Mouse (Mus musculus): Measurements from ENCODE around the gene Oard1.

The Oard1 gene

GRCm38 (mm10) chr17:48408526-48409291, 1.1 kb upstream of the Oard1 start:
- peak; percentile 73 for DNase-seq

GRCm38 (mm10) chr17:48410299-48410785, 528 bp downstream of the Oard1 start:
- no peak for DNase-seq

- DNase-seq: no peak
Observed at GRCm38 (mm10) chr17:48411241-48411640, 1.4 kb downstream of the Oard1 start.

- DNase-seq: no peak
Observed at GRCm38 (mm10) chr17:48416011-48416410, 6.2 kb downstream of the Oard1 start.

- DNase-seq: peak; percentile 42
Observed at GRCm38 (mm10) chr17:48416425-48417195, 6.8 kb downstream of the Oard1 start.

GRCm38 (mm10) chr17:48417521-48417920, 7.7 kb downstream of the Oard1 start:
- no peak for DNase-seq

GRCm38 (mm10) chr17:48418174-48418573, 8.4 kb downstream of the Oard1 start:
- no peak for DNase-seq

GRCm38 (mm10) chr17:48418781-48419180, 9.0 kb downstream of the Oard1 start:
- no peak for DNase-seq

GRCm38 (mm10) chr17:48419571-48419970, 9.8 kb downstream of the Oard1 start:
- DNase-seq: no peak

- DNase-seq: no peak
Observed at GRCm38 (mm10) chr17:48424237-48424636, 14.4 kb downstream of the Oard1 start.

GRCm38 (mm10) chr17:48425823-48426612, 16.2 kb downstream of the Oard1 start:
- DNase-seq: no peak

- DNase-seq: no peak
Observed at GRCm38 (mm10) chr17:48426991-48427750, 17.4 kb downstream of the Oard1 start.

- DNase-seq: no peak
Observed at GRCm38 (mm10) chr17:48427852-48428530, 18.2 kb downstream of the Oard1 start.

GRCm38 (mm10) chr17:48430394-48430793, 20.6 kb downstream of the Oard1 start:
- DNase-seq: no peak

GRCm38 (mm10) chr17:48431054-48431453, 21.2 kb downstream of the Oard1 start:
- no peak for DNase-seq

GRCm38 (mm10) chr17:48432158-48432980, 22.6 kb downstream of the Oard1 start, which contains the start of gene Apobec2:
Apobec2 (minus strand) TSS chr17:48432930.
- no peak for DNase-seq

GRCm38 (mm10) chr17:48433006-48433655, 23.3 kb downstream of the Oard1 start:
- DNase-seq: no peak

GRCm38 (mm10) chr17:48433689-48434330, 24.0 kb downstream of the Oard1 start:
- no peak for DNase-seq

- DNase-seq: no peak
Observed at GRCm38 (mm10) chr17:48434479-48434878, 24.7 kb downstream of the Oard1 start.

GRCm38 (mm10) chr17:48436487-48436886, 26.7 kb downstream of the Oard1 start:
- DNase-seq: no peak
